Mouse (Mus musculus): Measurements from ENCODE around the gene Ccdc186.
"Not testable (repeated sequence)": the region's sequence is repeated elsewhere in the genome, so short reads cannot be mapped to it uniquely, and the experiment has no call there.

The Ccdc186 gene

GRCm38 (mm10) chr19:56756412-56756811 lies 65.6 kb downstream of the Ccdc186 start:
- no peak for DNase-seq (ENCODE audit: low read depth, low spot score)

- DNase-seq (ENCODE audit: low read depth, low spot score): not testable (repeated sequence)
Observed at GRCm38 (mm10) chr19:56754456-56754855, 67.5 kb downstream of the Ccdc186 start.

- no peak for DNase-seq (ENCODE audit: low read depth, low spot score)
Observed at GRCm38 (mm10) chr19:56750709-56751108, 71.3 kb downstream of the Ccdc186 start.

- DNase-seq (ENCODE audit: low read depth, low spot score): peak; percentile 29
Observed at GRCm38 (mm10) chr19:56749343-56749742, 72.6 kb downstream of the Ccdc186 start.

- no peak for DNase-seq (ENCODE audit: low read depth, low spot score)
Observed at GRCm38 (mm10) chr19:56747878-56748277, 74.1 kb downstream of the Ccdc186 start.

GRCm38 (mm10) chr19:56746618-56747017 lies 75.4 kb downstream of the Ccdc186 start:
- no peak for DNase-seq (ENCODE audit: low read depth, low spot score)

GRCm38 (mm10) chr19:56745528-56745927 lies 76.5 kb downstream of the Ccdc186 start:
- no peak for DNase-seq (ENCODE audit: low read depth, low spot score)

- DNase-seq (ENCODE audit: low read depth, low spot score): no peak
Observed at GRCm38 (mm10) chr19:56745061-56745460, 76.9 kb downstream of the Ccdc186 start.
